ENCODE assay signal across 8 mouse cellular contexts in genomic region chr2:143916229-143916628, GRCm38 (mm10). TPM values are rescaled to one million over a fixed set of nuclear protein-coding genes. Genes with fewer than 3 reads are reported as not detected.
DNase-seq lines count a peak whose midpoint lies in the region; ATAC-seq and TF ChIP-seq lines count a peak whose summit lies in the region.

No protein-coding gene starts in this region.

- WGBS in heart, embryonic 13.5 days = 2% methylated on average over 5 of the region's 5 CpGs
- 16% methylated on average over 5 of the region's 5 CpGs for WGBS in hindbrain, embryonic 10.5 days

- DNase-seq in heart, postnatal 25 days (ENCODE audit: low spot score) = no peak
- peak; percentile 52 for DNase-seq in brain, embryonic 14.5 days (ENCODE audit: low read depth)
- DNase-seq in hindbrain, embryonic 10.5 days (ENCODE audit: low spot score) = no peak
- DNase-seq in left cerebral cortex, postnatal 25 days (ENCODE audit: low spot score in 2 of 2) = peak; percentile 40 to 44
- DNase-seq in cerebellum, postnatal 14 days = no peak

- intact Hi-C loops in heart, postnatal 25 days (cut with DNase I) = loop anchor here (5.0 kb wide), 2 partner anchors 91 to 451 kb away; partner anchors contain the start of genes Kat14 and Pet117
- intact Hi-C loops in left cerebral cortex, postnatal 25 days (cut with DNase I) = no loop called here

- ATAC-seq in heart, embryonic 13.5 days (ENCODE audit: extremely low read depth, insufficient number of reproducible peaks, low FRiP score, low TSS enrichment) = no peak
- ATAC-seq in megakaryocyte-erythroid progenitor cell, adult 5-6 weeks (replicated peaks; ENCODE audit: low FRiP score, low TSS enrichment, poor library complexity, severe bottlenecking) = peak; percentile 68
- no peak for ATAC-seq in frontal cortex, adult (ENCODE audit: low TSS enrichment)

- no peak for TF ChIP-seq CTCF in brain, embryonic 14.5 days (IDR thresholded peaks at IDR 0.05; ENCODE audit: borderline replicate concordance, extremely low read depth, insufficient read depth, insufficient read length)

- H3K36me3 ChIP-seq in heart, embryonic 13.5 days = no peaks in the 10 kb centered on the region
- H3K36me3 ChIP-seq in hindbrain, embryonic 10.5 days = no peaks in the 10 kb centered on the region

- H3K27ac ChIP-seq in heart, embryonic 13.5 days (replicated peaks) = peak overlapping the region; percentile 100
- peak overlapping the region; percentile 97 for H3K27ac ChIP-seq in hindbrain, embryonic 10.5 days

- peak overlapping the region; percentile 98 for H3K9ac ChIP-seq in heart, embryonic 13.5 days

- H3K27me3 ChIP-seq in heart, embryonic 13.5 days (replicated peaks) = no peaks in the 10 kb centered on the region
- H3K27me3 ChIP-seq in hindbrain, embryonic 10.5 days (ENCODE audit: insufficient read depth, poor library complexity, severe bottlenecking) = no peaks in the 10 kb centered on the region

- no peak for TF ChIP-seq POLR2A in brain, embryonic 14.5 days (IDR thresholded peaks at IDR 0.05; ENCODE audit: borderline replicate concordance, extremely low read depth, insufficient read depth, insufficient read length, poor library complexity, severe bottlenecking)

- H3K4me1 ChIP-seq in heart, embryonic 13.5 days = peaks cover 45% of the 10 kb centered on the region
- H3K4me1 ChIP-seq in hindbrain, embryonic 10.5 days (replicated peaks) = peaks cover 35% of the 10 kb centered on the region

- no peaks in the 10 kb centered on the region for H3K9me3 ChIP-seq in heart, embryonic 13.5 days
- no peaks in the 10 kb centered on the region for H3K9me3 ChIP-seq in hindbrain, embryonic 10.5 days

- H3K4me2 ChIP-seq in heart, embryonic 13.5 days = peak overlapping the region; percentile 69

- peak overlapping the region; percentile 95 for H3K4me3 ChIP-seq in heart, embryonic 13.5 days
- peak overlapping the region; percentile 77 for H3K4me3 ChIP-seq in hindbrain, embryonic 10.5 days

RNA-seq across cellular contexts. Expression of gene Dstn, which starts 1.1 kb away (rescaled TPM):
- polyA plus RNA-seq in heart, embryonic 13.5 days (2015; fragmentation: Nextera tagmentation; extraction: Ambion mirVana) = 860 and 905 TPM in 2 replicates
- total RNA-seq in heart, postnatal 25 days (2021) = 100 to 1,000 TPM; 233 to 243 TPM
- 106 and 159 TPM in 2 replicates for polyA plus RNA-seq in brain, embryonic 14.5 days (2012; rRNA removed)
- polyA plus RNA-seq in hindbrain, embryonic 10.5 days (2016; fragmentation: Nextera tagmentation; extraction: Ambion mirVana) = 327 and 368 TPM in 2 replicates
- total RNA-seq in left cerebral cortex, postnatal 25 days (2021) = 100 to 1,000 TPM; 171 to 186 TPM
- 57.0 and 76.7 TPM in 2 replicates for total RNA-seq in megakaryocyte-erythroid progenitor cell, adult 5-6 weeks (2014; fragmentation: Nextera tagmentation)
- 102 and 166 TPM in 2 replicates for total RNA-seq in megakaryocyte-erythroid progenitor cell, adult 5-6 weeks (2017)

RNA-seq across cellular contexts. Expression of gene Bfsp1, which starts 53.3 kb away (rescaled TPM):
- 1.5 and 1.8 TPM in 2 replicates for polyA plus RNA-seq in heart, embryonic 13.5 days (2015; fragmentation: Nextera tagmentation; extraction: Ambion mirVana)
- total RNA-seq in heart, postnatal 25 days (2021) = under 1 TPM; 0.34 TPM
- polyA plus RNA-seq in brain, embryonic 14.5 days (2012; rRNA removed) = 0.86 and 1.7 TPM in 2 replicates
- 0.45 and 1.0 TPM in 2 replicates for polyA plus RNA-seq in hindbrain, embryonic 10.5 days (2016; fragmentation: Nextera tagmentation; extraction: Ambion mirVana)
- total RNA-seq in left cerebral cortex, postnatal 25 days (2021) = under 1 TPM; 0.69 to 0.87 TPM
- not detected in 2 replicates for total RNA-seq in megakaryocyte-erythroid progenitor cell, adult 5-6 weeks (2014; fragmentation: Nextera tagmentation)
- total RNA-seq in megakaryocyte-erythroid progenitor cell, adult 5-6 weeks (2017) = not detected in 2 replicates

Comparison
In these comparisons a context has a peak if more than half of its experiments do, and no peak if none do; other contexts are left out.
1. DNase-seq: peak in brain, embryonic 14.5 days (single experiment) and left cerebral cortex, postnatal 25 days (2 of 2); none in heart, postnatal 25 days (single experiment), hindbrain, embryonic 10.5 days (single experiment) and cerebellum, postnatal 14 days (0 of 2).